Mouse (Mus musculus) hindbrain, embryonic 15.5 days (tissue): Measurements from ENCODE around the gene Trmt13. TPM values are rescaled to one million over a fixed set of nuclear protein-coding genes. Genes with fewer than 3 reads are reported as not detected.
"Not testable (repeated sequence)": the region's sequence is repeated elsewhere in the genome, so short reads cannot be mapped to it uniquely, and the experiment has no call there.

Experiments used
- ATAC-seq: fragments of 200-750 bp; cut with Nextera tagmentation; 2 replicates; pipeline ENCODE4 v1.8.0; 2017; ENCODE audit warnings: low read depth, moderate number of reproducible peaks, moderate TSS enrichment; ENCODE audit not compliant: low FRiP score
- H3K27ac ChIP-seq: fragments of 300-500 bp; sonication (generic); replicated peaks from 2 replicates; pipeline ENCODE4 v1.5.1; 2015; ENCODE audit warnings: mild to moderate bottlenecking, inconsistent platforms
- H3K27me3 ChIP-seq: fragments of 300-500 bp; sonication (generic); 2 replicates; pipeline ENCODE4 v1.6.1; 2015; ENCODE audit warnings: control low read depth, inconsistent platforms
- H3K36me3 ChIP-seq: fragments of 300-500 bp; sonication (generic); 2 replicates; pipeline ENCODE4 v1.6.1; 2015; ENCODE audit warnings: control low read depth, inconsistent platforms
- H3K4me1 ChIP-seq: fragments of 300-500 bp; sonication (generic); replicated peaks from 2 replicates; pipeline ENCODE4 v1.6.1; 2015; ENCODE audit warnings: control low read depth, inconsistent platforms
- H3K4me2 ChIP-seq: fragments of 300-500 bp; sonication (generic); 2 replicates; pipeline ENCODE4 v1.6.1; 2015; ENCODE audit warnings: moderate library complexity, mild to moderate bottlenecking, inconsistent platforms
- H3K4me3 ChIP-seq: fragments of 300-500 bp; sonication (generic); 2 replicates; pipeline ENCODE4 v1.5.1; 2015; ENCODE audit warnings: mild to moderate bottlenecking, inconsistent platforms
- H3K9ac ChIP-seq: fragments of 300-500 bp; sonication (generic); 2 replicates; pipeline ENCODE4 v1.6.1; 2015; ENCODE audit warnings: inconsistent platforms
- H3K9me3 ChIP-seq: fragments of 300-500 bp; sonication (generic); 2 replicates; pipeline ENCODE4 v1.6.1; 2016; ENCODE audit warnings: control low read depth, inconsistent platforms
- WGBS: fragments of 180-500 bp; shearing (Covaris S2); methylation state at CpG from one replicate; pipeline ENCODE4 v1.1.7; 2015; 5-methylcytosine and 5-hydroxymethylcytosine counted together
- polyA plus RNA-seq: library from polyadenylated mRNA; unstranded; fragments of >200 nt; fragmentation: Nextera tagmentation; extraction: Ambion mirVana; gene quantifications from 2 replicates; pipeline ENCODE4 v1.2.1, GENCODE M21; 2015

The Trmt13 gene
- 24.3 and 25.1 TPM in 2 replicates for polyA plus RNA-seq

DNA sequence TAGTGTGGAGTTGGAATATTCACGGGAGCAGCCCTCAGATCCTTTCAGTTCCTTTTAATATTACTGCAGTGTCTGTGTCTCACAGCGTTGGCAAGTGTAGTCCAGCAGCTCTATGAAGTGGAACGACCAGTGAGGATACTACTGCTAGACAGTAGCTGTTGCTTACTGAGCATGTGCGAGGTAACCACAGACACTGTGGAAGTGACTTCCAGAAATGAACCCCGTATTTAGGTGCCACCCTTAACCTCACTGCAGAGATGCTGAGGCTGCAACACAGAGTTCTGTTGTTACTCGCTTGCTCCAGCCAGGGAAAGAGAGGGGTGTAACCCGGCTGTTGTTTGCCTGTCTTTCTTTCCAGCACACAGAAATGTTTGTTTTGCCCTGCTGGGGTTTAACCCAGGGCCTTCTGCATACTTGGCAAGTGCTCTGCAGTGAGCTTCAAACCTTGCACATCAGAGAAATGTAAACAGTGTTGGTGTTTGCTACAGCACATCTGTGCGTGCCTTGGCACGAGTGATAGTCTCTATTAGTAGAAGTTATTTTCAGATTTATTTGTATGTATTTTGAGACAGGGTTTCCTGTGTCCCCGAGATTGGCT, at the start of gene Trmt13:
TSS of gene Trmt13 (minus strand) at position 293 of the 598 bp plus-strand sequence.
- Histone ChIP-seq H3K27ac (no peak within 1 kb of the TSS), H3K36me3 (peaks cover 38% of the 10 kb centered on the region)

DNA sequence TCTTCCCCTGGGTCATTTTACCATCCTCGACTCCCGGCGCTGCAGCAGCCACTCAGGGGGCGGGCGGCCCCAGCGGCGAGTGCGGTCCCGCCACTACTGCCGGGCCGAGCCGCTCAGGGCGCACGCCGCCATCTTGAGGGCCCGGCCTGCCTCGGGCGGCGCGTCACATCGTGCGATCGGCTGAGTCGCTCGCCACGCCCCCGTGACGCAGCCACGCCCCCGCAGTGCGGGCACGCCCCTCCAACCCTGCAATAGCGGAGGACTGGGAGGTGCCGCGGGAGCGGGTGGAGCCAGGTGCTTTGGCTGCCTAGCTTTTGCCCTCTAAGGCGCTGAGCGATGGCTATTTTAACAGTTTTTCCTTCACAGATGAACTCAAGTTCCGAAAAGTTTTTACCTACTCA, 48.1 kb upstream of the Trmt13 start, which contains the start of gene Mfsd14a:
TSS of gene Mfsd14a (minus strand) at position 215 of the 401 bp plus-strand sequence.
- Histone ChIP-seq H3K36me3 (no peaks in the 10 kb centered on the region), H3K27ac (peak within 1 kb of the TSS; percentile 95), H3K9ac (peak within 1 kb of the TSS; percentile 95), H3K9me3 (no peaks in the 10 kb centered on the region), H3K4me2 (peak within 1 kb of the TSS; percentile 60), H3K4me3 (peak within 1 kb of the TSS; percentile 92), H3K4me1 (peaks cover 37% of the 10 kb centered on the region), H3K27me3 (no peaks in the 10 kb centered on the region)
- peak; percentile 99 for ATAC-seq
- WGBS, result under 1% methylated on average over 39 of the region's 39 CpGs

More for the DNA sequence above, at the start of gene Trmt13:
- no peak within 1 kb of the TSS for H3K9ac ChIP-seq
- H3K4me2 ChIP-seq, result no peak within 1 kb of the TSS
- ATAC-seq, result no peak
- no peak within 1 kb of the TSS for H3K4me3 ChIP-seq
- 82% methylated on average over 10 of the region's 10 CpGs for WGBS
- H3K4me1 ChIP-seq, result no peaks in the 10 kb centered on the region
- H3K27me3 ChIP-seq, result no peaks in the 10 kb centered on the region
- no peaks in the 10 kb centered on the region for H3K9me3 ChIP-seq

DNA sequence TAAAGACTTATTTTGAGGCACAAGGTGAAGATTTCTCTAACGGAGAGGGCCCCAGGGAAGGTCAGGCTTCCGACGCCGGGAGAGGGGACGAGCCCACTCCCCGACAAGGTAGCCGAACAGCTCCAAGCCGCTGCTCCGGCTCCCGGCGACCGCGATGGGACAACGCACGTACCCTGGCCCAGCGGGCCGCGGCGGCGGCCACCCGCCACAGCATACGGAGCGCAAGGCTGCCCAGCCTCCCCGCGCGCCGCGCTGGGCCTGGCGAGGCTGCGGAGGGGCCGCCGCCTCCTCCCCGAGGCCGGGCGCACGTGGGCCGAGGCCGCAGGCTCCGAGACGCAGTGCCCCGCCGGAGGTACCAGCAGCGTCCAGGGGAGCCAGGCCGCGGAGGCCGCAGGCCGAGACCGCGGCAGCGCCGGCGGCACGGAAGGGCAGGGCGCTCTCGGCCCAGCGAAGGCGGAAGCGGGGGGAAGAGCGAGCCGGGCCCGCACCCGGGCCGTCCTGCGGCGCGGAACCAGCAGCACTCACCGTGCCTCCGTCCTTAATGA, 47.6 kb upstream of the Trmt13 start:
- H3K27me3 ChIP-seq, result no peaks in the 10 kb centered on the region
- peaks cover 39% of the 10 kb centered on the region for H3K4me1 ChIP-seq
- H3K9ac ChIP-seq, result peak overlapping the region; percentile 95
- peak; percentile 94 for ATAC-seq
- H3K27ac ChIP-seq, result peak overlapping the region; percentile 95
- H3K9me3 ChIP-seq, result no peaks in the 10 kb centered on the region
- no peaks in the 10 kb centered on the region for H3K36me3 ChIP-seq
- under 1% methylated on average over 64 of the region's 68 CpGs for WGBS
- peak overlapping the region; percentile 60 for H3K4me2 ChIP-seq
- H3K4me3 ChIP-seq, result peak overlapping the region; percentile 92

DNA sequence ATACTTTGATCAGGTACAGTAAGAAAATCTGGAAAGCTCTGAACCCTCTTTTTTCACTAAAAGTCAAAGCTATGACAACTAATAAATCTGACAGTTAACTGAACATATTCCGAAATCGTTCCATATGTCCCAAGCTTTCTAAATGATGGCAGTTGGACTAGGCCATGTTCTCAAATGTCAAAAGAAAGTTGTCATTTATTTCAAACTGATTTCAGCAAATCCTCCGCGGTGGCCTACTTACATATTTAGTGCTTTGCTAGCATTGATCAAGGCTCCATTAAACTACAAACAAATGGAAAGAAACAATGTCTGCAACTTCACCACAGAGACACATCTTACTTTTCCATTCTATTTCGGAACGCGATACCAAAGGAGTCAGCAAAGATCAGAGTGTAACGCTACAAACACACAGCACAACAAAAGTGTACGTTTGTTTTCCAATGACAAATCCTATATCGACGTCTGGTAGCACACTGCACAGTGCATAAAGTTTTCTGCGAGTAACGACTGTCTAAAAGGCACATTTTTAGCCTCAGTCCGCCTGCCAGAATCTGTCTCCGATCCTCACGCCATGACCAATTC, 47.0 kb upstream of the Trmt13 start:
- Histone ChIP-seq H3K4me2 (peak overlapping the region; percentile 60), H3K9me3 (no peaks in the 10 kb centered on the region), H3K27ac (peak overlapping the region; percentile 95), H3K9ac (peak overlapping the region; percentile 95), H3K36me3 (no peaks in the 10 kb centered on the region), H3K4me1 (peaks cover 44% of the 10 kb centered on the region), H3K27me3 (no peaks in the 10 kb centered on the region), H3K4me3 (peak overlapping the region; percentile 92)
- no peak for ATAC-seq
- 7% methylated on average over 16 of the region's 16 CpGs for WGBS

DNA sequence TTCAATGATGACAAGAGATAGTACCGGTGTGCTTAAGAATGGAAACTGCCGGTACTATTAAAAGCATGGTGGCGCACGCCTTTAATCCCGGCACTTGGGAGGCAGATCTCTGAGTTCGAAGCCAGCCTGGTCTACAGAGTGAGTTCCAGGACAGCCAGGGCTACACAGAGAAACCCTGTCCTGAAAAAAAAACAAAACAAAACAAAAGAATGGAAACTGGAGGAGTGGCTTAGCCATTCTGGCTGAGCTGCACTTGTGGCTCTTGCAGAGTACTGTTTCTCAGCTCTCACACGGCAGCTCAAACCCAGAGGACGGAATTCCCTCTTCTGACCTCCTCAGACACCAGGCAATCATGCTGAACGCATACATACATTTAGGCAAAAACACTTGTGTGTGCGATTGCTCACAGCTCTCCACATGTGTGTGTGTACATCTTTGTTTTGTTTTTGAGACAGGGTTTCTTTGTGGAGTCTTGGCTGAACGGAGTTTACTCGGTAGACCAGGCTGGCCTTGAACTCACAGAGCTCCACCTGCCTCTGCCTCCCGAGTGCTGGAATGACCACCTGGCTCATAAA, 45.6 kb upstream of the Trmt13 start:
- Histone ChIP-seq H3K9me3 (no peaks in the 10 kb centered on the region), H3K4me1 (peaks cover 44% of the 10 kb centered on the region), H3K9ac (no peak overlapping the region), H3K27ac (no peak overlapping the region), H3K36me3 (no peaks in the 10 kb centered on the region), H3K4me2 (peak overlapping the region; percentile 60), H3K4me3 (no peak overlapping the region), H3K27me3 (no peaks in the 10 kb centered on the region)
- no peak for ATAC-seq
- 84% methylated on average over 13 of the region's 13 CpGs for WGBS

DNA sequence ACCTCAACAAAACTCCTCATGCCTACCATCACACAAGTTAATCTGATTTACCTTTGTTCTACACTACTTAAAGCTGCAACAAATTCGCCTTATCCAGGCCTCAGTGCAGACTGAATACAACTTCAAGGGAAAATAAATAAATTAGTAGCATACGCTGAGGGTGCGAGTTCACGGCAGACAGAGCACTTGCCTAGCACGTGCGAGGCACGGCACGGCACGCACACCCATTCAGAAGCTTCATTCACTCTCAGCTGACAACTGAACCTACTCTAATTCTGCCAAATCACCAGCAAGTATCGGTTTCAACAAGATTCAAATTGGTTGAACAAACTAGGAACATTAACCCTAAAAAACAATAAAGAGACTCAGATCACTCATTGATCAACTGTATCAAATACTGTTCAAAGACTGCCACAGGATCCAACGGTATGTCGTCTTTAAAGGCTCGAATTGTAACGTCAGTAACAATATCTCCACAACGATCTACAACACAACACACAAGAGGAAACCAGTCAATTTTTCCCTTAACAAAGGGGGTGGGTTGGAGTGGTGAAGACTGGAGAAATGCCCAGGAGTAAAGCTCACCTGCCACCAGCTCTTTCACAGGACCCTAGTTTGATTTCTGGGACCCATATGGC, 44.7 kb upstream of the Trmt13 start:
- no peak overlapping the region for H3K9ac ChIP-seq
- H3K27me3 ChIP-seq, result no peaks in the 10 kb centered on the region
- peaks cover 44% of the 10 kb centered on the region for H3K4me1 ChIP-seq
- H3K4me2 ChIP-seq, result no peak overlapping the region
- H3K9me3 ChIP-seq, result no peaks in the 10 kb centered on the region
- H3K36me3 ChIP-seq, result no peaks in the 10 kb centered on the region
- H3K4me3 ChIP-seq, result no peak overlapping the region
- WGBS, result 72% methylated on average over 15 of the region's 15 CpGs
- H3K27ac ChIP-seq, result no peak overlapping the region
- no peak for ATAC-seq

DNA sequence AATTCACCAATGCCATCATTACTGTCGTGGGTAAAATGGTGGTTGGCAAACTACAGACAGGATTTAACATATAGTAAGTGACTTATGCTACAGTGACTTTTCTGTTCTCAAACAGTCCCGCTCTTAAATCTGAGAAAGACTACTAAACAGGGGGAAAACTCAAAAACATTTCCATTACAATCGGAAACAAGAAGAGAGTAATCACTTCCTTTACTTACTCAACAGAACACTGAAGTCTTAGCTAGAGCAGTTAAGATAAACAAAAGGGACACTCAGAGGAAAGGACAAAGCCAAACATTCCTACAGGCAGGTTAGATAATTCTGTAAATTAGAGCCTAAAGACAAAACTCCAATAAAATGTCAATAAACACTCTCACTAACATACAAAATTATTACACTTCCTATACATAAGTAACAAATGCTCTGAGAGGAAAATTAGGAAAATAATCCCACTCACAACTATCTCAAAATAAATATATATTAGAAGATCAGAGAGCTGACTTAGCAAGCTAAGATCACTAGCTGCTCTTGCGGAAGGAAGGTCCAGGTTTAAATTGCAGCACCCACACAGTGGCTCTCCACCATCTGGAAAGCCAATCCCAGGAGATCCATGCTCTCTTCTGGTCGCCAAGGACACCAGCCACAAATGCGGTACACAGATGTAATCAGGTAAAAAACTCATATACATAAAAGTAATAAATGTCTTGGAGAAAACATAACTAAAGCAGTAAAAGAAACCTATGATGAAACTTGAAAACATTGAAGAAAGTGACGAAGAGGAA, 42.0 kb upstream of the Trmt13 start:
- Histone ChIP-seq H3K9me3 (no peaks in the 10 kb centered on the region), H3K36me3 (no peaks in the 10 kb centered on the region), H3K9ac (no peak overlapping the region), H3K4me2 (no peak overlapping the region), H3K4me3 (no peak overlapping the region), H3K4me1 (peaks cover 54% of the 10 kb centered on the region), H3K27ac (no peak overlapping the region), H3K27me3 (no peaks in the 10 kb centered on the region)
- ATAC-seq, result no peak
- 71% methylated on average over 7 of the region's 7 CpGs for WGBS

DNA sequence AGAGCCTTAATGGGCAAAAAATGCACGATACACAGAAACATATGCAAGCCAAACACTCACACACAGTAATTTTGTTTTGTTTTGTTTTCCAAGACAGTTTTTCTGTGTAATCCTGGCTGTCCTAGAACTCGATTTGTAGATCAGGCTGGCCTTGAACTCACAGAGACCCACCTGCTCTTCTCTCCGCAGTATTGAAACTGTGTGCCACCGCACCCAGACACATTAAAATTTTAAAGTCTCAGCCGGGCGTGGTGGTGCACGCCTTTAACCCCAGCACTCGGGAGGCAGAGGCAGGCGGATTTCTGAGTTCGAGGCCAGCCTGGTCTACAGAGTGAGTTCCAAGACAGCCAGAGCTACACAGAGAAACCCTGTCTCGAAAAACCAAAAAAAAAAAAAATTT, 39.7 kb upstream of the Trmt13 start:
- not testable (repeated sequence) for H3K4me3 ChIP-seq, ATAC-seq, H3K9me3 ChIP-seq, H3K4me2 ChIP-seq, H3K36me3 ChIP-seq, H3K27me3 ChIP-seq, H3K9ac ChIP-seq, H3K27ac ChIP-seq
- peaks cover 30% of the 10 kb centered on the region for H3K4me1 ChIP-seq
- WGBS, result 95% methylated on average over 11 of the region's 11 CpGs

DNA sequence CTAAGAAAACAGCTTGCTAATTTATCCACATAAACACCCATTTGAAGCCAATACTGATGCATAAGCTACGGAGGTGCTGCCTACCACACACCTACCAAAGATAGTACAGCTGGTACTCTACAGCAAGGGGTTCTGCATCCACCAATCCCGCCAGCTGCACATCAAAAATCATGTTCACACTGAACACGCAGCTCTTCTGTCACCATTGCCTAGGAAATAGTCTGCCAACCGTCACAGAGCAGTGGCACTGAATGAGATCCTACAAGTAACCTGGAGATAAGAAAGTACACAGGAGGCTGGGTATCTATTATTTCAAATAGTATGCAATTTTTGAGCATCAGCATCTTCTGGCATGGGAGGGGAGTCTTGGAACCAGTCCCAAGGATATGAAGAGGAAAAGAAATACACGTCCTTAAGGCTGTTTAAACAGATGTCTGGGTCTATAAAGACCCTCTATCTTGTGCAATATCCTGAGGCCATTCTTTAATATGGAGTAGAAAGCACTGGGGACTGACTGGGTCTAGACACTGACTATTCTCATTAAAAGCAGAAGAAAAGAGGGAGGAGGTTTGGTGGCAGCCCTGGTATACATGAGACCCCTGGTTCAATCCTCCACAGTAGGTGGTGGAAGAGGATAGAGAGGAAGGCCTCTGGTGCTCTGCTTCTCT, 39.0 kb upstream of the Trmt13 start:
- no peak for ATAC-seq
- H3K9ac ChIP-seq, result no peak overlapping the region
- WGBS, result 69% methylated on average over 5 of the region's 5 CpGs
- H3K4me1 ChIP-seq, result peaks cover 27% of the 10 kb centered on the region
- no peaks in the 10 kb centered on the region for H3K9me3 ChIP-seq
- H3K4me3 ChIP-seq, result no peak overlapping the region
- no peaks in the 10 kb centered on the region for H3K27me3 ChIP-seq
- H3K27ac ChIP-seq, result no peak overlapping the region
- no peak overlapping the region for H3K4me2 ChIP-seq
- peaks cover 4% of the 10 kb centered on the region; the same call in 1 of the 2 replicates for H3K36me3 ChIP-seq

DNA sequence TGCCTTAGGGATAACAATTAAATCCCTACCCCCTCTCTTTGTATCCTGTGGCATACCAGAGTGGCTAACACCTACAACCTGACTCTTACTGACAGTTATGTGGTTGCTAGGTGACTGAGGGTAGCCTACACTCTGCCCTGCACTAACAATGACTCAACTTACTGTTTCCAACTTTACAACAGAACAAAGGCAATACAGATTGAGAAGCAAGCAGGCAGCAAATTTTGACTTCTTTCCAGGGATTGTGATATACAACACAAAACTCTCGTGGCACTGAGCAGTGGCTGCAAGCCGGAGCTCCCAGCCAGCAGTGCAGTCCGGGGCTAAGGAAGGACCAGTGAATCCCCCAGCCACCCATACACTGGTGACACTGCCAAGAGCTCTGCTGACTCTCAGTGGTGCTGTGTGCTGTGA, 37.7 kb upstream of the Trmt13 start:
- ATAC-seq, result no peak
- no peak overlapping the region for H3K27ac ChIP-seq

DNA sequence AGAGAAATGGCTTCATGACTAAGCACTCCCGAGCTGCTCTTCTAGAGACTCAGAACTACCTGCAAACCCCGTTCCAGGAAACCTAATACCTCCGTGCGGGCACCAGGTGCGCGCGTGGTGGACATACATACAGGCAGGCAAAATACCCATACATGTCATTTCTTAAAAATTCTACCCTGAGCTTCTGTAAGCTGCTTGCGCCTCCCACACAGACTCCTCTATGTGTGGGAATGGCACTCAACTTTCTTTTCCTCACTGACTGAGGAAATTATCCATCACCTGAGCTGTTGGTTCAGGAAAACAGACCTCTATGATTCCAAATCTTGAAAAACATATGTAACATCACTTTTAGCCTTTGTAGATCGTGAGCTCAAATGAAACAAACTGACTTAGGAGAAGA, 36.3 kb upstream of the Trmt13 start:
- H3K9me3 ChIP-seq, result no peaks in the 10 kb centered on the region
- WGBS, result 97% methylated on average over 9 of the region's 9 CpGs
- no peak overlapping the region for H3K4me3 ChIP-seq
- no peak overlapping the region for H3K27ac ChIP-seq
- H3K4me1 ChIP-seq, result peaks cover 13% of the 10 kb centered on the region; the same call in 1 of the 2 replicates
- no peaks in the 10 kb centered on the region for H3K27me3 ChIP-seq
- no peak overlapping the region for H3K4me2 ChIP-seq
- H3K9ac ChIP-seq, result no peak overlapping the region
- no peak for ATAC-seq
- peaks cover 16% of the 10 kb centered on the region for H3K36me3 ChIP-seq

More for the DNA sequence above, 37.7 kb upstream of the Trmt13 start:
- 49% methylated on average over 3 of the region's 3 CpGs for WGBS
- Histone ChIP-seq H3K4me1 (peaks cover 19% of the 10 kb centered on the region; the same call in 1 of the 2 replicates), H3K9me3 (no peaks in the 10 kb centered on the region), H3K4me3 (no peak overlapping the region), H3K9ac (no peak overlapping the region), H3K4me2 (no peak overlapping the region), H3K36me3 (peaks cover 5% of the 10 kb centered on the region), H3K27me3 (no peaks in the 10 kb centered on the region)
